Mouse (Mus musculus): ENCODE results near the gene Ehbp1. TPM values are rescaled to one million over a fixed set of nuclear protein-coding genes. Genes with fewer than 3 reads are reported as not detected.

Gene Ehbp1
- polyA plus RNA-seq, 1 experiment from 2014 or later: 12.3 TPM

GRCm38 (mm10) chr11:22008817-22009216 is 333.3 kb downstream of the Ehbp1 start:
- H3K4me3 ChIP-seq: peak overlapping the region; percentile 85
- peaks cover 79% of the 10 kb centered on the region for H3K4me1 ChIP-seq
- DNase-seq (ENCODE audit: low spot score): no peak
- H3K36me3 ChIP-seq: no peaks in the 10 kb centered on the region
- H3K9me3 ChIP-seq (replicated peaks): no peaks in the 10 kb centered on the region
- H3K27me3 ChIP-seq (ENCODE audit: low read depth, poor library complexity, severe bottlenecking): peaks cover 52% of the 10 kb centered on the region
- peak overlapping the region; percentile 100 for H3K27ac ChIP-seq (replicated peaks)
- 3% methylated on average over 2 of the region's 2 CpGs for WGBS

- WGBS: 0% methylated on average over 10 of the region's 10 CpGs
- peaks cover 82% of the 10 kb centered on the region for H3K4me1 ChIP-seq
- H3K4me3 ChIP-seq: peak overlapping the region; percentile 85
- H3K36me3 ChIP-seq: no peaks in the 10 kb centered on the region
- H3K27ac ChIP-seq (replicated peaks): peak overlapping the region; percentile 100
- no peaks in the 10 kb centered on the region for H3K9me3 ChIP-seq (replicated peaks)
- peaks cover 58% of the 10 kb centered on the region for H3K27me3 ChIP-seq (ENCODE audit: low read depth, poor library complexity, severe bottlenecking)
- peak; percentile 74 for DNase-seq (ENCODE audit: low spot score)
These were observed 333.9 kb downstream of the Ehbp1 start for GRCm38 (mm10) chr11:22008129-22008596.

GRCm38 (mm10) chr11:22007781-22008110 is 334.3 kb downstream of the Ehbp1 start:
- no peaks in the 10 kb centered on the region for H3K9me3 ChIP-seq (replicated peaks)
- H3K27ac ChIP-seq (replicated peaks): peak overlapping the region; percentile 100
- H3K27me3 ChIP-seq (ENCODE audit: low read depth, poor library complexity, severe bottlenecking): peaks cover 62% of the 10 kb centered on the region
- 0% methylated on average over 6 of the region's 6 CpGs for WGBS
- DNase-seq (ENCODE audit: low spot score): no peak
- peak overlapping the region; percentile 85 for H3K4me3 ChIP-seq
- peaks cover 83% of the 10 kb centered on the region for H3K4me1 ChIP-seq
- H3K36me3 ChIP-seq: no peaks in the 10 kb centered on the region

- WGBS: under 1% methylated on average over 20 of the region's 20 CpGs
These were observed 334.9 kb downstream of the Ehbp1 start for GRCm38 (mm10) chr11:22007088-22007780.

GRCm38 (mm10) chr11:22006471-22007087 is 335.5 kb downstream of the Ehbp1 start:
- Histone ChIP-seq H3K9me3 (replicated peaks) (no peaks in the 10 kb centered on the region), H3K4me1 (peaks cover 83% of the 10 kb centered on the region), H3K36me3 (no peaks in the 10 kb centered on the region), H3K27me3 (ENCODE audit: low read depth, poor library complexity, severe bottlenecking) (peaks cover 65% of the 10 kb centered on the region), H3K4me3 (peak overlapping the region; percentile 85), H3K27ac (replicated peaks) (peak overlapping the region; percentile 100)
- 4% methylated on average over 12 of the region's 12 CpGs for WGBS
- DNase-seq (ENCODE audit: low spot score): no peak

More at GRCm38 (mm10) chr11:22007088-22007780, 334.9 kb downstream of the Ehbp1 start:
- H3K4me1 ChIP-seq: peaks cover 83% of the 10 kb centered on the region
- H3K27ac ChIP-seq (replicated peaks): peak overlapping the region; percentile 100
- peak overlapping the region; percentile 85 for H3K4me3 ChIP-seq
- no peaks in the 10 kb centered on the region for H3K36me3 ChIP-seq
- H3K27me3 ChIP-seq (ENCODE audit: low read depth, poor library complexity, severe bottlenecking): peaks cover 65% of the 10 kb centered on the region
- no peaks in the 10 kb centered on the region for H3K9me3 ChIP-seq (replicated peaks)
- DNase-seq (ENCODE audit: low spot score): peak; percentile 81

- 3% methylated on average over 9 of the region's 9 CpGs for WGBS
- H3K4me3 ChIP-seq: peak overlapping the region; percentile 85
- H3K27ac ChIP-seq (replicated peaks): peak overlapping the region; percentile 100
- peak; percentile 57 for DNase-seq (ENCODE audit: low spot score)
- peaks cover 64% of the 10 kb centered on the region for H3K27me3 ChIP-seq (ENCODE audit: low read depth, poor library complexity, severe bottlenecking)
- no peaks in the 10 kb centered on the region for H3K9me3 ChIP-seq (replicated peaks)
- H3K4me1 ChIP-seq: peaks cover 80% of the 10 kb centered on the region
- H3K36me3 ChIP-seq: no peaks in the 10 kb centered on the region
These were observed 336.7 kb downstream of the Ehbp1 start for GRCm38 (mm10) chr11:22005281-22005870.

- peak; percentile 82 for DNase-seq (ENCODE audit: low spot score)
- Histone ChIP-seq H3K4me3 (peak overlapping the region; percentile 85), H3K36me3 (peaks cover 6% of the 10 kb centered on the region), H3K27me3 (ENCODE audit: low read depth, poor library complexity, severe bottlenecking) (peaks cover 68% of the 10 kb centered on the region), H3K9me3 (replicated peaks) (no peaks in the 10 kb centered on the region), H3K4me1 (peaks cover 78% of the 10 kb centered on the region), H3K27ac (replicated peaks) (peak overlapping the region; percentile 100)
- WGBS: 2% methylated on average over 18 of the region's 18 CpGs
These were observed 337.7 kb downstream of the Ehbp1 start for GRCm38 (mm10) chr11:22004331-22004841.

- Histone ChIP-seq H3K27ac (replicated peaks) (peak overlapping the region; percentile 100), H3K9me3 (replicated peaks) (no peaks in the 10 kb centered on the region), H3K4me3 (peak overlapping the region; percentile 85), H3K4me1 (peaks cover 80% of the 10 kb centered on the region), H3K27me3 (ENCODE audit: low read depth, poor library complexity, severe bottlenecking) (peaks cover 77% of the 10 kb centered on the region), H3K36me3 (peaks cover 15% of the 10 kb centered on the region)
- peak; percentile 79 for DNase-seq (ENCODE audit: low spot score)
- under 1% methylated on average over 31 of the region's 31 CpGs for WGBS
These were observed 338.6 kb downstream of the Ehbp1 start for GRCm38 (mm10) chr11:22003341-22003981.

GRCm38 (mm10) chr11:22002783-22003340 is 339.2 kb downstream of the Ehbp1 start, which contains the start of gene Otx1:
Otx1 (minus strand) TSS chr11:22002897.
- peak; percentile 80 for DNase-seq (ENCODE audit: low spot score)
- H3K36me3 ChIP-seq: peaks cover 21% of the 10 kb centered on the region
- no peaks in the 10 kb centered on the region for H3K9me3 ChIP-seq (replicated peaks)
- H3K27me3 ChIP-seq (ENCODE audit: low read depth, poor library complexity, severe bottlenecking): peaks cover 83% of the 10 kb centered on the region
- WGBS: under 1% methylated on average over 34 of the region's 34 CpGs
- H3K27ac ChIP-seq (replicated peaks): peak within 1 kb of the TSS; percentile 100
- H3K4me1 ChIP-seq: peaks cover 78% of the 10 kb centered on the region
- peak within 1 kb of the TSS; percentile 85 for H3K4me3 ChIP-seq

- Histone ChIP-seq H3K27me3 (ENCODE audit: low read depth, poor library complexity, severe bottlenecking) (peaks cover 87% of the 10 kb centered on the region), H3K4me3 (peak overlapping the region; percentile 85), H3K9me3 (replicated peaks) (no peaks in the 10 kb centered on the region), H3K4me1 (peaks cover 78% of the 10 kb centered on the region), H3K36me3 (peaks cover 26% of the 10 kb centered on the region), H3K27ac (replicated peaks) (peak overlapping the region; percentile 100)
- no peak for DNase-seq (ENCODE audit: low spot score)
- WGBS: under 1% methylated on average over 34 of the region's 34 CpGs
These were observed 339.9 kb downstream of the Ehbp1 start for GRCm38 (mm10) chr11:22002062-22002782.

GRCm38 (mm10) chr11:22001321-22002061 is 340.6 kb downstream of the Ehbp1 start:
- H3K9me3 ChIP-seq (replicated peaks): no peaks in the 10 kb centered on the region
- H3K4me1 ChIP-seq: peaks cover 78% of the 10 kb centered on the region
- under 1% methylated on average over 43 of the region's 59 CpGs for WGBS

More at GRCm38 (mm10) chr11:22001321-22002061, 340.6 kb downstream of the Ehbp1 start:
- peaks cover 33% of the 10 kb centered on the region for H3K36me3 ChIP-seq
- peak overlapping the region; percentile 100 for H3K27ac ChIP-seq (replicated peaks)
- H3K27me3 ChIP-seq (ENCODE audit: low read depth, poor library complexity, severe bottlenecking): peaks cover 87% of the 10 kb centered on the region
- peak; percentile 92 for DNase-seq (ENCODE audit: low spot score)
- H3K4me3 ChIP-seq: peak overlapping the region; percentile 85
